Mouse (Mus musculus): ENCODE data around the gene Rps19.
"Not testable (repeated sequence)": the region's sequence is repeated elsewhere in the genome, so short reads cannot be mapped to it uniquely, and the experiment has no call there.

Gene Rps19

DNA sequence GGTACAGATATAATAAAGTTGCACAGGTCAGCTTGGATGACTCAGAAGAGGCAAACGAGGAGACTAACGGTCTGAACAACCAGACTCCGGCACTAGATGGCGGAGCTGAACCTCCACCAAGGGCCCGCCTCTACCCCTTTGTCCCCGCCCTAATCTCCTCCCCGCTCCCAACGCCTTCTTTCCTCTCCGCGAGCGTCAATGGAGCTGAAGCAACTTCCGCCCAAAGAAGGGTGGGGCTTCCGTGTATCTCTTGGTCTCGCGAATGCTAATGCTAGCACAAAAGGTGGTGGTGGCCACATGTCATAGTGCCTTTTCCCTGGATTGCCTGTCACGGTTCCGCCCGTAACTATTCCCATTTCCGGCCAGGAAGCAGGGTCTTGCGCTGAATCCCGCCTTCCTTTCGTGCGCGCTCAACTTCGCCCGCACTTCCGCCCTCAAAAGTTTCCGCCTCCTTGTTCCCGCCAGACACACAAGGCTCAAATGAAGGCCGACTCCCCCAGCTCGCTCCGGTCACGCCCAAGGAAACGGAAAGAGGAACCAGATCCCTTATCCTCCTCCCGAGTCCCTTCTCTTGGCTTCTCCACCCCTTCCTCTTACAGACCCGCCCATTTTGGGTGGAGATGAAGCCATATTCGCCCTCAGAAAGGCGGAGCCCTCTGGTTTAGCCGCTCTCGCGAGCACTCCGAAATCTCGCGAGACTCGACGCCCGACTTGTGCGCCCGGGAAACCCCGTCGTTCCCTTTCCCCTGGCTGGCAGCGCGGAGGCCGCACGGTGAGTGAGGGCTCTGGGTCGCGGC, at the start of gene Rps19:
Gene Rps19, plus strand, starts transcription at position 476 of the 797 bp plus-strand sequence.
- DNase-seq (ENCODE audit: low spot score in 2 of 2): peak; percentile 99

DNA sequence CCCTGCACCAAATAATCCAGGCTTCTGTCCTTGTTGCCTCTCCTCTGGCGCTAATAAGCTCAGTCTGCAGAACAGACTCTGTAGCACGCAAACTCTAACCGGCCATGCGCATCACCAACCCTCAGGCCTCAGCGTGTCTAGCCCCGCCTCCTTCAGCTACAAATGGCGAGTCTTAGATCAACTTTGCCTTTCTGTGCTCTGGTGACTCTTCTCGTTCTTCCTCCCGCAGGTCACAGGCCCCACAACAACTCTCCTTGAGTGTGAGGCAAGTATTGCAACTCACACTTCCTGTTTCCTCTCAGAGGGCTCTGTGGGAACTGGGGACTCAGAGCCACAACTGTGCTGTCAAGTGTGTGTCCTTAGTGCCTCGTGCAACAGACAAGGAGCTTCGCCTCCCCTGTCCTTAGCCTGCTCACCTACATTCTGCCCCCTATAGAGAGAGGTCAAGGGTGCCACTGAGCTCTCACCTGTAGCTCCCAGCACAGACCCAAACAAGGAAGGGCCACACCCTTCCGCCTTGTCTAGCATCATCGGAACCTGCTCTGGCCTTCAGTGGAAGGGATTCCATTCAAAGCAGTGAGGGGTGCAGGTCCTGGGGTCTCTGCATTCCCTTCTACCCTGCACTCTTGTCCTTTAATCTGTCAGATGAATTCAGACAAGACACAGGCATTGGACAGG, 45.3 kb upstream of the Rps19 start:
- DNase-seq (ENCODE audit: low spot score in 2 of 2): not testable (repeated sequence)

DNA sequence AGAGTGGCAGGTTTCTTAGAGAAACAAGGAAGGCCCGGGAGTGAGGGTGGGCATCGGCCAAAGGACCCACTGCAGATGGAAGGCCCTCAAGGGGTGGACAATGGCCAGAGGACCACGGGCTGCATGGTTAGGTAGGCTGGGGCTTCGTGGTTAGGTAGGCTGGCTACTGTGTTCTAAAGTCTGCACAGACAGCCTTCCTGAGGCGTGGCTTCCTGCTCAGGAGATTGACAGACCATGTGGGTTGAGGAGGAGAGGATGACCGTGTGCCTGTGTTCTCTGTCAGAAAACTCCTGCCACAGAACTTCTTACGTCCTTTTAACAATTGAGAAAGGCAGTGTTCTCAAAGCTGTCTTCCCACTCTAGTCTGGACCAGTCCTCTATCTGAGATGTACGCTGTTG, 44.8 kb upstream of the Rps19 start:
- DNase-seq (ENCODE audit: low spot score in 2 of 2): no peak

DNA sequence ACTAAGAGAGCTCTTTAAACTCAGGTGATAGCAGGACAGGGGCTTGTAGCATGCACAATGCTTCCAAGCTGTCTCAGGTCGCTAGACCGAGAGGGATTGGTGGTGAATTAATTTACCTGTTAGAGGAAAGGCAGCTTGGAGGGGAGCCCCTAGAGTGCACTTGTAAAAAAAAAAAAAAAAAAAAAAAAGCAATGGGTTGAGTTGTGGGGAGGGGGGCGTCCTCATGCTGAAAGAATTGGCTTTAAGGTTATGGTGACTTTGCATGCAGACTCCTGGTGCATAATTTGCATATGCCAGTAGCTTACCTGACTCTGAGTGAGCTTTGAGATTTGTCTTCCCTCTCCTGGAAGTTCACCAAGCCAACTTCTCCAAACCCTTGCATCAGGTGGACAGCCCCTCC, 43.8 kb upstream of the Rps19 start:
- DNase-seq (ENCODE audit: low spot score in 2 of 2): no peak

DNA sequence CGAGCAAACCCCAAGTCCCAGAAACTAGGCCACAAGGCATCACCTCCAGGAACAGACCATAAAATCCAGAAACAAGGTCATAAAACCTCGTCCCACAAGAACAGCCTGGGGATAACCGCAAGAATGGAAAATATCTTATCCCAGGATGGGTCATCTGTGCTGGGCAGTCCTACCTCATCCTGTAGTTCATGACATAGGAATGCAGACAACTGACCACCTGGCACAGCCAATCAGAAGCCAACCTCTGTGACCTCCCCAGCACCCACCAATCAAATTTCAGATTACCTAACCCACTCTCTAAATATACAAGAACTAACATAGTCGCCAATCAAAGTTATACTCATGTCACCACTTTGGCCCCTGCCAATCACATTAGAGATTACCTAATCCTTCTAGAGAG, 43.2 kb upstream of the Rps19 start:
- DNase-seq (ENCODE audit: low spot score in 2 of 2): no peak

DNA sequence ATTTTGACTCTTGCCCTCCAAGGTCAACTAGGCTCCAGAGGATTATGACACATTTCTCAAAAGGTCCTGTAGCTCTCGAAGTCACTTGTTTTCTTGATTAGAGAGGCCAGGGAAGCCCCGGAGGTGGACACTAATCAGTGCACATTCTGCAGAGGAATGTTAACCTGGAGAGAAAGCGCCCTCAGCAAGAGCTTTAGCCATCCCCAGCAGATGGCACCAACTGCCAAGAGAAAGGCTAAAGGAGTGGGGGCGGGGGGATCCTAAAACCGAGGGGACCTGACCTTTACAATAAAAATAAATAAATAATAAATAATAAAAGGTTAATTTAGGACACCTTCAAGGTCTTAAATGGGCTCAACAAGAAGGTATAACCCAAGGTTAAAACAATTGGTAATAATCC, 40.0 kb upstream of the Rps19 start:
- DNase-seq (ENCODE audit: low spot score in 2 of 2): no peak

DNA sequence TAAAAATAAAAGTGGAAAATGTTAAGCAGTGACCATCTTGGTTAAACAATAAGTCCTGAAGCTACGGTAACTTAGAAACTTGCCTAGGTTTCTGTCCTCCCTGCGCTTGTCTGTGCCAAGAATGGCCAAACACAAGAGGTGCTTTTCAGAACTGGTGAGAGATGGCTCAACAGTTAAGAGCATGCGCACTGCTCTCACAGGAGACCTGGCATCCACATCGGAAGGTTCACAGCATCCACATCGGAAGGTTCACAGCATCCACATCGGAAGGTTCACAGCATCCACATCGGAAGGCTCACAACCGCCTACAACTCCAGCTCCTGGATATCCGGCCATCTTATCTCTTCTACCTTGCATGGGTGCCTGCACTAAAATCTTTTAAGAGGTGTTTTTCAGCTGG, 39.0 kb upstream of the Rps19 start:
- no peak for DNase-seq (ENCODE audit: low spot score in 2 of 2)

DNA sequence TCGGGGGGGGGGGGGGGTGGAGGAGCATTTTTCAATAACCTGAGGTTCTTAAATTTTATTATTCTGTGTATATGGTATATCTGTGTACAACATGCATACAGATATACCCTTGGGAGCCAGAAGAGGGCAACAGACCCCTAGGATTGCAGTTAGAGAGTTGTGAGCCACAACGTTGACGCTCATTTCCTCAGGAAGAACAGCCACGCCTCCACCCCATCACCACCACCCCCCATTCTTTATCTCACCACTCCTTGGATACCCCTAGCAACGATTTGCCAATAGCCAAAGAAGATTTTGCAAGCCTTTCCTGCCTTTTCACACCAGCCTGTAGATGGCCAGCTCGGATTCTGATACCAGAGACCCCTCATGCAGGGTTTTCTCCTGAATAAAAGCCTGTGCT, 38.5 kb upstream of the Rps19 start:
- peak; percentile 22 to 32 for DNase-seq (ENCODE audit: low spot score in 2 of 2)

DNA sequence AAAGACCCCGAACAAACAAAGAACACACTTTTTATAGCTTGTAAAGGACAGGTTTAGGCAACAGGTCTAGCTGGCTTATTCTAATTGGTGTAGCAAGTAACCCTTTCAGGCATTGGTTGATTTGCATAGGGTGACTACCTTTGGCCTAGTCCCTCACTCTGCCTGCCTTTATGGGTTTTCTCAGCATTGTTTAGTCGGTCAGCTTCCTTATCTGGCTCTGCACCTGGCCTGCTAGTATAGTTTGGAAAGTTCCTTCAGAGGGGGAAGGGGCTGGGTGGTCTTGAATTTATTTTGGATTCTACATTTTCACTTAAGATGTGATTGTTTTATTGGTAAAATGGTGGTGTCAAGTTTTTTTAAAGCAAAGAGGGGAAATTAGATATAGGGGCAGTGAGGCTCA, 37.6 kb upstream of the Rps19 start:
- not testable (repeated sequence) for DNase-seq (ENCODE audit: low spot score in 2 of 2)

DNA sequence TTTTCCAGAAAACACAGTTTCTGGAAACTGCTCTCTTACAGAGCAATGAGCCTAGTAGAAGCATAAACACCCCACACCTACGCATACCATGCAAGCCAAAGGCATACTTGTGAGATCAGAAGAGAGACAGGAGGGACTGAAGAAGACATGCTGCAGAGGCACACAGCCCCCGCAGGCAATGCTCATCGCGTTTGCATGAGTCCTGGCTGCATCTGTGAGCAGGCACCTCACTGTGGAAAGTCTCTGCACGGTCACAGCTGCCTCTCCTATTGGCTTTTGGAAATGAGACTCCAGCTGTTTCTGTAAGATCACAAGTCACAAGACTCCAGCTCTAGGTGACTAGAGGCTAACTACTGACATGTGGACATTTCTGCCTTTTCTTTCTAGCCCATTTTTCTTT, 34.0 kb upstream of the Rps19 start:
- DNase-seq (ENCODE audit: low spot score in 2 of 2): peak; percentile 35 to 47

DNA sequence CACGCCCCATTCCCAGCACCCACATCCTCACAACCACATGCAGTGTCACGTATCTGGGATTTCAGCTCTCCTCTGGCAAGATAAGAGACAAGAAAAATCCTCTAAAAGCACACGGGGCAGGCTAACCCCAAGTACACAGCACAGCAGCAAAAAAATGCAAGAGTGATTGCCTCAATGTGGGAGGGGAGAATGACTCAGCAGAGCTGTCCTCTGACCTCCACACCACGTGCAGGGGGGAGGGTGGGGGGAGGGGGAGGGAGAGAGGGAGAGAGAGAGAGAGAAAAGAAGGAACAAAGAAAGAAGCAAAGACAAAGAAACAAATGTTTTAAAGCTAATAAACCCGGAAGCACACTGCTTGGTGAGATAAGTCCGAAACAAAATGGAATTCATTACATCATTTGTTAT, 33.3 kb upstream of the Rps19 start:
- DNase-seq (ENCODE audit: low spot score in 2 of 2): no peak

DNA sequence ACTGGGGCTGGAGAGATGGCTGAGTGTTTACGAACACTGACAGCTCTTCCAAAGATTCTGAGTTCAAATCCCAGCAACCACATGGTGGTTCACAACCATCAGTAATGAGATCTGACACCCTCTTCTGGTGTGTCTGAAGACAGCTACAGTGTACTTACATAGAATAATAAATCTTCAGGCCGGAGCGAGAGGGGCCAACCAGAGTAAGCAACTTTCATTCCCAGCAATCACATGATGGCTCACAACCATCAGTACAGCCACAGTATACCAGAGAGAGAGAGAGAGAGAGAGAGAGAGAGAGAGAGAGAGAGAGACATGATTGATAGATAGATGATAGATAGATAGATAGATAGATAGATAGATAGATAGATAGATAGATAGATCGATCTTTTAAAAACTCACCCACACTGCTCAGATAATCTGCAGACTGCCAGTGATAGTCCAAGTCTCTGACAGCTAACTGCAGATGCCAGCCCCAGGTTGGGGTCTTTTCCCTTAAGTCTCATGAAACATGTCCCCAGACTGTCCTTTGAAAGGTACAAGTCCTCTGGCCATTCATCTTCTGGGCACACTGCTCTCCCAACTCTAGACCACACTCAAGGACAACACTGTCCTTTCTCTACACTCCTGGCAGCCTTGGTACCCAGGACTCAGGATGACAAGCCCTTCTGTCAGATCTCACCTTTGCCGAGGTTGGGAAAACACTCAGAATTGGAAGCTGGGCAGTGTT, 32.4 kb upstream of the Rps19 start:
- DNase-seq (ENCODE audit: low spot score in 2 of 2): no peak

DNA sequence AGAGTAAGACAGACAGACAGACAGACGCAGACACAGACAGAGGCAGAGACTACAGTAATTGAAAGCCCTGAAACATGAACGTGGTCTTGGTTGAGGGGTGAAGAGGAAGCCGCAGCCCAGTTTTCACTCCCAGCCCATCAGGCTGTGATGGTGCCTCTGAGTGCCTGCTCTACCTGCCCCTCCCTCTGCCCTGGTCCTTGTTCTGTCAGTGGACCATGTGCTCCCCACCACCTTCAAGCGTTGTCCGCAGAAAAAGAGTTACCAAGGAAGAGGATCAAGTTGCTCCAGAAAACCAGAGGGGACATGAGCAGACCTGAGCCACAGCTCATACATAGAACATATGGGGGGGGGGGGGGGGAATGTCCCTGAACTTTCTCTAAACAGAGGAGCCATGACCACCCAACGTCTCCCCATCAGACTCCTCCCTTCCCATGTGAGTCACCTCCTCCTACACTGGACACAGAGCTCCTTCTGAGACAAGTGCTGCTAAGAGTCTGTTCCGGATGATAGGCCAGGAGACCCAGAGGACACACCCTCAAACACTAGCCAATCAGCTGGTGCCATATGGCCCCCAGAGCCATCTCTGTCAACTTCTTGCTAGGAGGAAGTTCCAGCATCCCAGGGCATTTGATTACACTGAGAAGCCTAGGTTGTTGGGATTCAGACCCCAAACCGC, 31.5 kb upstream of the Rps19 start:
- DNase-seq (ENCODE audit: low spot score in 2 of 2): no peak

DNA sequence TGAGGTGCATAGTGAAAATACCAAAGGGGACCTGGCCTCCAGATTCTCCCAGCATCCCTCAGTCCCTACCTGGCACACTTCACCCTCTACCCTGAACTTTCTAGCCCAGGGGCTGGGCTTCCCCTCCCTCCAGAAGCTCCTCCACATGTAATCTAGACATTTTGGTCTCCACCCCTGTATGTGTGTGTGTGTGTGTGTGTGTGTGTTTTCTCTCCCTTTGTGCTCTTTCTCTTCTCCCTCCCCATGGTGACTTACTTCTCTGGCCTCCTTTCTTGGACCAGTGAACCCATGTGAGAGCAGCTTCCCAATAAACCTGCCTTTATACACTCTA, 31.0 kb upstream of the Rps19 start:
- no peak for DNase-seq (ENCODE audit: low spot score in 2 of 2)

DNA sequence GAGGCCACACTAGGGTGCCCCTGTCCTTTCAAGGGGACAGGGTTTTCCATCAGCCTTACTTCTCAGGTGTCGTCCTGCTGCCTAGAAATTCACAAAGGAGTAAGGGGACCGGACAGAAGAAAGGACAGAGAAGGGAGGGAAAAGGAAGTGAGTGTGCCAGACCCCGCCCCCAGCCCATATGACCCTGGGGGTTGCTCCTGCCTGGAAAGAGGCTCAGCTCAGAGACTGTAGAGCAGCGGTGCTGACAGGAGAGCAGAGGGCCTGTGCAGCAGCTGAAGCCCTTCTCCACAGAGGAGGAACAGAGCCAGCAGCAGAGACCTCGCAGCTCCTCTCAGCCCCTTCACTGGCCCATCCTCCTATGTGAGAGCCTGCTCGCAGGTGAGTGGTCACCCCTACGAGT, 30.5 kb upstream of the Rps19 start:
- no peak for DNase-seq (ENCODE audit: low spot score in 2 of 2)

DNA sequence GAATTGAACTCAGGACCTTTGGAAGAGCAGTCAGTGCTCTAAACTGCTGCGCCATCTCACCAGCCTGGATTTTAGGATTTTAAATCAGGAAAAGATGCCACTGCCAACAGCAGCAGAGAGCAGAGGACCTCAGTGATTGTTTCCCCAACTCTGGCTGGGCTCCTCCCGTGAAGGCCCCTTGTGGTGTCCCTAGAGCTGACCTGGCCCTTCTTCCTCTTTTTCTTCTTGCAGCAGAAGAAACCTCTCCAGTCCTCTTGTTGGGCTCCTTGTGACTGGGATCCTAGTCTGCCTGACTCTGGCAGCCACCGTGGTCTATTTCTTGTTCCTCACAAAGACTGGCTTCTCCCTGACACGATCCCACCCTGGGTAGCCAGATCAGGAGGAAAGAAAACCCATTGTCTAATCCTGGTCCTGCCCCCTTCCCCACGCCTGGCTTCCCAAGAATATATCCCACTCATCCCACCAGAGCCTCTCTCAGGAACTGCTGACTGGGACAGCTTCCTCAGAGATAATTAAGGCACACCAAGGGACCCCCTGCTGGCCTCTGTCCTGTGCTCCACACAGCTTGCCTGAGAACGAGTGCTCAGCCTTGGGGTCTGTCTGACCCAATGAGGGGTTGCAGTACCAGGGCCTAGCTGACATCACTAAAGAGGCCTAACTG, 27.6 kb upstream of the Rps19 start:
- DNase-seq (ENCODE audit: low spot score in 2 of 2): no peak

DNA sequence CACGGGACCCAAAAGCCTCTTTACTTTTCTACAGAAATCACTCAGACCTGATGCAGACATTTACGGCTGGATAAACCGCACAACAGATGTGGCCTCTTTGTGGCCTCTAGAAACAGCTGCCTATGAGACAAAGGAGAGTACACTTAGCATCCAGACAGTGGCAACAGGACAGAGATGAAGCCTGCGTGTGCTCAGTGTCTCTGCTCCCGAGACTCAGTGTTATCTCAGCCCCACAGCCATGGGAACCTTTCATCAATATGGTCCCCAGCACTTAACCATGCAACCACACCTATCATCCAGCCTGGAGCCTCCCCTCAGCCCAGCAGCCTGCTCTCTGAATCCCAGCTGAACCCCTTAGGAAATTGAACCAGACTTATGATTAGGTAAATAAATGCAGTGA, 24.9 kb upstream of the Rps19 start:
- DNase-seq (ENCODE audit: low spot score in 2 of 2): no peak

DNA sequence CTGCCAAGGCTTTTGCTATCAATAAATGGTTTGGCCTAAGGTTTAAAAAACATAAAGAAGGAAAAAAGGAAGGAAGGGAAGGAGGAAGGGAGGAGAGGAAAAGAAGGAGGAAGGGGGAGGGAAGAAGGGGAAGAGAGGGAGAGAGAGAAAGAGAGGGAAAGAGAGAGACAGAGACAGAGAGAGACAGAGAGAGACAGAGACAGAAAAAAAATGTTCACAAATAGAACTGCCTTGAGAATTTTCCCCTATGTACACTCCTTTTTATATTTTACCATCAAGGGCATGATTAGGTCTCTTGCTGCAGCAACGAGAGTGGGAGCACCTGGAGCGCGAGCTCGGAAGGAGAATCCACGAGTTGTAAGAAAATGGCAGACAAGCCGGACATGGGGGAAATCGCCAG, 22.3 kb upstream of the Rps19 start, which contains the start of gene Gm9844:
Gene Gm9844, plus strand, starts transcription at position 301 of the 400 bp plus-strand sequence.
- no peak for DNase-seq (ENCODE audit: low spot score in 2 of 2)

DNA sequence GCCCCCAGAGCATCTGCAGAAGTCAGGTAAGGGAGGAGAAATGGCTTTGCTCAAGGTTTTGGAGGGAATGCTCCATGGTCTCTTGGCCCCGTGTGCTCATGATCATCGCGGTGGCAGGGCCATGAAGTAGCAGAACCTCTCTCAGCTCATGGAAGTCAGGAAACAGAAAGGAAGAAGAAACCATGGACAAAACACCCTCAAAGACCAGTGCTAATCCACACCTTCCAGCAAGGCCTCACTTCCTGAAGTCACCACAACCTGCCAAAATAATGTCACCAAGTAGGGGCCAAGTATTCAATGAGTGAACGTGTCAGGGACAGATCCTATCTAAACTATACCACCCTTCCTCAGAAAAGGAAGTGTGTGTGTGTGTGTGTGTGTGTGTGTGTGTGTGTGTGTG, 21.3 kb upstream of the Rps19 start:
- no peak for DNase-seq (ENCODE audit: low spot score in 2 of 2)

DNA sequence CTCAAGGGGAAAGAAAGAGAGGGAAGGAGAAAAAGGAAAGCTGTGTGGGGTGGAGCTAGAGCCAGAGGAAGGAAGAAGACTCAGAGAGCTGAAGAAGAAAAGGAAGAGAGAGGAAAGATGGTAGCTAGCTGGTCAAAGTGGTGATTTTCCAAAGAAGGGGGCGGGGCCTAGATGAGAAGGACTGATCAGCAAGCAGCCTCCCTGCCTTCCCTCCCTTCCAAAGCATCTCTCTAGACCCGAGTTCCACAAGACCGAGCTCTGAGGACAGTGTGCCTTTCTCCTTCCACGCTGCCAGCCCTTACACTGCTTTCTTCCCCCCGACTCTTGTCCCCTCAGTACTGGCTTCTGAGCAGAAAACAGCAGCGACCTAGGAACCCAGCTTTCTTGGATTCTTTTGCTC, 20.0 kb upstream of the Rps19 start:
- no peak for DNase-seq (ENCODE audit: low spot score in 2 of 2)

DNA sequence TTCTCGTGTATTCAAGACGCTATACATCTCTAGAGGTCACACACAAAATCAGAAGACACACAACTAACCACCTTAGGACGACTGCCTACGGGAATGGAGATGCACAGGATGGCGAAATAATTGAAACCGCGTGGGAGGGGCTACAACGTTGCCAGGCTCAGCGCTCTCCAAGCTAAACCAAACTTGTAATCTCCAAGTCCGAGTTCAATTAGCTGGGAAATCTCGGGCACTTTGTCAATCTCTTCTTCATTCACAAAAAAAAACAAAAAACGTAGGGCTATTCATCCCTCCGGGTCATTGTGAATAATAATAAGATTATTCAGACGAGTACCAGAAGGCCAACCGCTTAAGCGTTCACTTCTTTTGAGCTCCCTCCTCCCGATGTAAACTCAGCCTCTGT, 15.1 kb upstream of the Rps19 start:
- no peak for DNase-seq (ENCODE audit: low spot score in 2 of 2)

Measured in right cerebral cortex, postnatal 10 days (tissue).